Mouse (Mus musculus): Measurements from ENCODE around the gene Pank2.

DNA sequence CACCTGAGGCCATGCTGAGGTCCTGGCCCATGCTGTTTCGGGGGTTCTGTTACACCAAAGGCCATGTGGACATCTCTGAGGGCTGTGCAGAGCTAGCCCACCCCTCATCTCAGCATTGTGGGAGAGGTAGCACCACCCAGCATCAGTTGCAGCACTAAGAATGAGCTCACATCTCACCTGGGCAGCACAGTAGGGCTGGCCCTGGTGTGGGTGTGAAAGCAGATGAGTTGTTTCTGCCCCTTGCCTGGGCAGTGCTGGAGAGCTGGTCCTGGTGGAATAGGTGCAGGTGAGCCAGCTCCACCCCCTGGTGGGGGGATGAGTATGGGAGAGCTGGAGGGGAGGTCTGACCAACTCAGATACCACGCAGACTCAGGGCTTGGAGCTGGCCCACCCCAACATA is 53.9 kb downstream of the Pank2 start:
- TF ChIP-seq CTCF (IDR thresholded peaks at IDR 0.05) (no peak), POLR2A (IDR thresholded peaks at IDR 0.05; ENCODE audit: insufficient read depth, low read depth, low read length) (no peak), EP300 (IDR thresholded peaks at IDR 0.05; ENCODE audit: insufficient read depth, low read depth, low read length) (no peak)

Data from heart, adult 2 months (tissue).